Mouse (Mus musculus) liver, adult 2 months (tissue): ENCODE measurements around the gene Lypla2.

Experiments
- CTCF ChIP-seq: fragments of 200-500 bp; IDR thresholded peaks from 2 replicates; pipeline ENCODE4 v1.5.1; 2011; ENCODE audit warnings: low read depth, low read length, control low read depth
- POLR2A ChIP-seq: fragments of 200-500 bp; IDR thresholded peaks from 2 replicates; pipeline ENCODE4 v1.6.1; 2011; ENCODE audit warnings: low read length, control low read depth; ENCODE audit not compliant: insufficient read depth; ENCODE audit errors: extremely low read depth

- TF ChIP-seq POLR2A (no peak), CTCF (no peak)
These were observed 3.2 kb downstream of the Lypla2 start for GRCm38 (mm10) chr4:135969070-135969750.
